Mouse (Mus musculus) CH12.LX (cell line): ENCODE data around the gene Fat1.

ENCODE experiments used
- CHD1 ChIP-seq: IDR thresholded peaks from 2 replicates; pipeline ENCODE4 v1.6.1; 2012; ENCODE audit warnings: low read depth, low read length, improper control_type of control experiment, inconsistent platforms
- CTCF ChIP-seq, 2 experiments: IDR thresholded peaks in 1 of 2; conservative IDR thresholded peaks in 1 of 2; 2 replicates each; pipeline ENCODE4 v1.5.1; 2011 to 2012; ENCODE audit warnings: low read depth in 2 of 2, low read length in 2 of 2, improper control_type of control experiment in 1 of 2, inconsistent platforms in 1 of 2, mild to moderate bottlenecking in 1 of 2, moderate library complexity in 1 of 2
- E2F4 ChIP-seq: IDR thresholded peaks from 2 replicates; pipeline ENCODE4 v1.6.1; 2011; ENCODE audit warnings: low read depth, low read length, improper control_type of control experiment; ENCODE audit not compliant: insufficient replicate concordance
- EP300 ChIP-seq: IDR thresholded peaks from 2 replicates; pipeline ENCODE4 v1.6.1; 2011; ENCODE audit warnings: low read length, improper control_type of control experiment
- ETS1 ChIP-seq: conservative IDR thresholded peaks from 2 replicates; pipeline ENCODE4 v1.6.1; 2012; ENCODE audit warnings: low read depth, mild to moderate bottlenecking, inconsistent platforms, low read length, improper control_type of control experiment, moderate library complexity
- GABPA ChIP-seq: IDR thresholded peaks from 2 replicates; pipeline ENCODE4 v1.6.1; 2012; ENCODE audit warnings: low read depth, low read length, improper control_type of control experiment, inconsistent platforms; ENCODE audit not compliant: insufficient replicate concordance
- MAZ ChIP-seq: IDR thresholded peaks from 2 replicates; pipeline ENCODE4 v1.6.1; 2012; ENCODE audit warnings: low read depth, mild to moderate bottlenecking, inconsistent platforms, low read length, improper control_type of control experiment, moderate library complexity
- MXI1 ChIP-seq: IDR thresholded peaks from 2 replicates; pipeline ENCODE4 v1.6.1; 2011; ENCODE audit warnings: mild to moderate bottlenecking, low read depth, low read length, improper control_type of control experiment
- MYC ChIP-seq: IDR thresholded peaks from 2 replicates; pipeline ENCODE4 v1.6.1; 2011; ENCODE audit warnings: low read depth, mild to moderate bottlenecking, improper control_type of control experiment, low read length
- POLR2A ChIP-seq: IDR thresholded peaks from 2 replicates; pipeline ENCODE4 v1.6.1; 2011; ENCODE audit warnings: low read depth, mild to moderate bottlenecking, improper control_type of control experiment, low read length
- POLR2AphosphoS2 ChIP-seq: IDR thresholded peaks from 2 replicates; pipeline ENCODE4 v1.6.1; 2011; ENCODE audit warnings: low read depth, low read length, improper control_type of control experiment
- RCOR1 ChIP-seq: conservative IDR thresholded peaks from 2 replicates; pipeline ENCODE4 v1.6.1; 2012; ENCODE audit warnings: low read depth, mild to moderate bottlenecking, inconsistent platforms, low read length, improper control_type of control experiment
- TBP ChIP-seq: conservative IDR thresholded peaks from 2 replicates; pipeline ENCODE4 v1.6.1; 2011; ENCODE audit warnings: low read depth, low read length, improper control_type of control experiment
- ZKSCAN1 ChIP-seq: IDR thresholded peaks from 2 replicates; pipeline ENCODE4 v1.6.1; 2012; ENCODE audit warnings: low read depth, inconsistent platforms, low read length, improper control_type of control experiment, borderline replicate concordance

DNA sequence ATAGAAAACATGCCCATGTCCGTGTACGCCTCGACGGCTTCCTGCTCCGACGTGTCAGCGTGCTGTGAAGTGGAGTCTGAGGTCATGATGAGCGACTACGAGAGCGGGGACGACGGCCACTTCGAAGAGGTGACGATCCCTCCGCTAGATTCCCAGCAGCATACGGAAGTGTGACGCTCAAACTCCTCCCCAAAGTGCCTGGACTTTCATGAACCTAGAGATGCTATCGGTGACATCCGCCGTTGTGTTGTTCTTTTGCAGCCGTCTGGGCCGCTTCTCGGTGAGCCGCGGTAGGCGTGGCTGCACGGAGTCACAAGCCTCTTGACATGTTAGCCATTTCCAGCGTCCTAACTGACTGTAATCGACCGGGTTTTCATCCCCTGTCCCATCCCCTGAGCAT lies 116.0 kb downstream of the Fat1 start:
- TF ChIP-seq GABPA (no peak), CTCF (conservative IDR thresholded peaks at IDR 0.05 in 1 of 2, IDR thresholded peaks at IDR 0.05 in 1 of 2; ENCODE audit: low read depth in 2 of 2, low read length in 2 of 2) (no peak), E2F4 (no peak), CHD1 (no peak), MAZ (no peak), ETS1 (no peak), TBP (no peak), MYC (no peak), EP300 (no peak), RCOR1 (no peak), POLR2A (no peak), POLR2AphosphoS2 (no peak), MXI1 (no peak), ZKSCAN1 (no peak)
